Mouse (Mus musculus): Measurements from ENCODE around the gene Polk.

Gene Polk

DNA sequence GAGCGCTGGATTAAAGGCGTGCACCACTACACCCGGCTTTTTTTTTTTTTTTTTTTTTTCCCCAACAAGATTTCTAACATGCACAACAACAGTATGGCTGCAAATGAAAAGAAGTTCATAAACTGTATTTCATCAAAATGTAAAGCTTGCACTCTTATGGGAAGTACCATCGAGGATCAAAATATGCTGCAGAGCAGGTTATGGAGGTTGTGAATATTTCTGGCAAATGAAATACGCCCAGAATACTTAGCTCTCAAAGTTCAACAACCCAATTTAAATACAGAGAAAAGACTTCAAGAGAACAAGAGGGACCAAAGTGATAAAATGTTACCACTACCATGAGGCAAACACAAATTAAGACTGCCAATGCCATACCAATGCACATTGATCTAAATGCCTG lies 73.7 kb downstream of the Polk start:
- DNase-seq (ENCODE audit: low read depth, low spot score) = no peak

DNA sequence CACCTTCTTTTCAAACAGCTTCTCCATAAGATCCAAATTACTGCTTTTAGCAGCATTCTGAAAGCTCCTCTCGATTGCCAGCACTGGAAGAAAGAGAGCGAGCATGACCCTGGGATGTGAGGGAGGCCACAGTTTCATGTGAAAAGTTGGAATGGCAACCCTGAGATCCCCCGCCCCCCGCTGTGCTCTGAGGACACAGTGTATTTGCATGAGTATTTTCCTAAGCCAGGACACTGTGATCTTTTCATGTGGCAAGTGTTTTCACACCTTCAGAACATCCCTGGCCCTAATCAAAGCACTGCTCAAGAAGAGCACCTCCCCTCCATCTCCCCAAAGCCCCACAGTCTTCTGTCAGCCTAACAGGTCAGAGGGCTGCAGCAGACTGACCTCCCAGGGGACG lies 77.1 kb downstream of the Polk start:
- DNase-seq (ENCODE audit: low read depth, low spot score) = no peak

DNA sequence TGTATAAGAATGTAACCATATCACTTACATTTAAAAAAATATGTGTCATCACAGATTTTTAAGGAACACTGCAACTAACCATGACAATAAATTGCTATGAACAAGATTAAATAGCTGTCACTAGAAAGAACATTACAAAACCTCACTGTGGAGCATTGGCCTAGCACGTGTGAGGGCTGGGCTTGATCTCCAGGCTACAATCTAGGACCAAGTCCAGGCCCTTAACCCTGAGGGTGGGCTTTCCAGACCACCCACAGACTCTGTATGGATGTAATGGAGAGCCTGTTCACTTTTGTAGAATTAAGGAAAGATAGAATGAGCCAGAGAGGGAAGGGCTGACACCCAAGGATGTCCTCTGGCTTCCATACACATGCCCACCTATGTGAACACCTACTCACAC lies 79.7 kb downstream of the Polk start:
- DNase-seq (ENCODE audit: low read depth, low spot score) = no peak

DNA sequence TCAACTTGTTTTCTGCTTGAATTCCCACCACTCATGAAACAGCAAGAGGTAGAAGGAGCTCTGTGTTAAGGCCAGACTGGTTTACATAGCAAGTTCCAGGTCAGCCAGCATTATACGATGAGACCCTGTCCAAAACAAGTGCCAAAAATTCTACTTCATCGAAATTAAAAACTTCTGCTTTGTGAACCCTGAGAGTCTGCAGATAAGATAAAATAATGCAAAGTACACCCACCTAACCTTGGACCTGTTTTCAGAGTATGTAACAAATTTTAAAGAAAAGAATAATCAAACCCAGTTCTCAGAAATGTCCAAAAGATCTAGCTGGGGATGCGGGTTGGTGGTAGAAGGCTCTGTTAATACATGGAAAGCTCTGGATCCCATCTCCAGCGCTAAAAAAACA lies 83.8 kb downstream of the Polk start:
- no peak for DNase-seq (ENCODE audit: low read depth, low spot score)

DNA sequence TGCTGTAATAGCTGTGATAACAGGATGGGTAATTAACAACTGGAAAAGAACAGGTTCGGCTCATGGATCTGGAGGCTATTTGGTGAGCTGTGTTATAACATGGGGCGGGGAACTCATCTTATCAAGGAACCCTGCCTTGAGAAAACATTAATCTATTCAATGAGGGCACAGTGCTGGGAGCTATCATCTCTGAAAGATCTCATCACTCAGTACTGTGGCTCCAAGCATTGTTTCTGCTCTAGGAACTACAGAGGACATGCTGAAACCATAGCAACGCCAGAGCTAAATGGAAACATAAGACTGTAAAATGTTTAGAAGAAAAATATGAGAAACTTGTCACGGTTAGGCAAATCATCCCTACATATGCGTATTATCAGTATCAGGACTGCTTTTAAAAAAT lies 84.4 kb downstream of the Polk start:
- no peak for DNase-seq (ENCODE audit: low read depth, low spot score)

DNA sequence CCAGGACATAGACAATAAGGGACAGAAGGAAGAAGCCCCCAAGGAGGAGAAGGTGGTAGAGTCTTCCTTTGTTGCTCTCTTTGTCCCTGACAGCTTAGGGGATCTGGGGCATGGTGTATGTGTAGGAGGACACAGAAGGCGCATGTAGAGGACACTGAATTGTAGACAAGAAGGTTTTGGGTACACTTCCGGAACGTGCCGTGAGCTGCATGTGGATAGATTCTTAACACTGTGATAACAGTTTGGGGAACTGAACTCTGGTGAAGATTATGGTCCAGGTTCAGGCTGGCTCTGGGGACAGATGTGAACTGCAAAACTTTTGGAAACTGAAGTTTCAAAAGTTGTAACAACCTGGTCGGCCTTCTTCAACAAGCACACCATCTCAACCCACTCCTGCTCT lies 84.8 kb downstream of the Polk start:
- DNase-seq (ENCODE audit: low read depth, low spot score) = no peak

DNA sequence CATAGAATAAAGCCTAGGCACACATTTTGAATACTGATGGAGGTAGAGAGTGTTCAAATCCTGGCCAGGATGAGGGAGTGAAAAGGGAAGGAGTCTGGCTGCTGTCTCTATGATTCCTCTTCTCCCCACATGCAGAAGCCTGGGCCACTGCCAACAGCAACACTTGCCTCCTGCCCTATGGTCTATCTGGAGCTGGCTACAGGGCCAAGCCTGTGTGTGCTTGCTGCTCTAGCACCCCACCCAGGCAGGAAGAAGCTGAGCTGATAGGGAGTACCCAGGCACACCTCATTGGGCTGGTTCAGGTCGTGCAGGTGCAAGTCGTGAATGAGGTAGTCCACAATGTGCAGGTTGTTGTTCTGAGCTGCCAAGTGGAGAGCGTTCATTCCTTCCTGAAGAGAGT lies 88.1 kb downstream of the Polk start:
- DNase-seq (ENCODE audit: low read depth, low spot score) = no peak

DNA sequence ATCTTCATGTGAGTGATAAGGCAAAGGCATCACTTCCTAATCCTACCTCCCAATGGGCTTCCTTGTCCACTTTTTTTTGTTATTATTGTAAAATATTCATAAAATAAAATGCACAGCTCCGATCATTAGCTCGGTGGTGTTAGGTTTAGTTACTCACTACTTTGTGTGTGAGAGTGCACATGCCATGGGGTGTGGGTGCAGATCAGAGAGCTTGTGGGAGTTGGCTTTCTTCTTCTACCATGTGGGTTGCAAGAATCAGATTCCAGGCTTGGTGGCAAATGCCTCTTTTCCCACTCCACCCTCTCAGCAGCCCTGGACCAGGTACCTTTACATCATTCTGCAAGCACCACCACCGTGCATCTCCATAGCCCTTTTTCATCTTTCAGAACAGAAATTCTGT lies 89.8 kb downstream of the Polk start:
- DNase-seq (ENCODE audit: low read depth, low spot score) = no peak

DNA sequence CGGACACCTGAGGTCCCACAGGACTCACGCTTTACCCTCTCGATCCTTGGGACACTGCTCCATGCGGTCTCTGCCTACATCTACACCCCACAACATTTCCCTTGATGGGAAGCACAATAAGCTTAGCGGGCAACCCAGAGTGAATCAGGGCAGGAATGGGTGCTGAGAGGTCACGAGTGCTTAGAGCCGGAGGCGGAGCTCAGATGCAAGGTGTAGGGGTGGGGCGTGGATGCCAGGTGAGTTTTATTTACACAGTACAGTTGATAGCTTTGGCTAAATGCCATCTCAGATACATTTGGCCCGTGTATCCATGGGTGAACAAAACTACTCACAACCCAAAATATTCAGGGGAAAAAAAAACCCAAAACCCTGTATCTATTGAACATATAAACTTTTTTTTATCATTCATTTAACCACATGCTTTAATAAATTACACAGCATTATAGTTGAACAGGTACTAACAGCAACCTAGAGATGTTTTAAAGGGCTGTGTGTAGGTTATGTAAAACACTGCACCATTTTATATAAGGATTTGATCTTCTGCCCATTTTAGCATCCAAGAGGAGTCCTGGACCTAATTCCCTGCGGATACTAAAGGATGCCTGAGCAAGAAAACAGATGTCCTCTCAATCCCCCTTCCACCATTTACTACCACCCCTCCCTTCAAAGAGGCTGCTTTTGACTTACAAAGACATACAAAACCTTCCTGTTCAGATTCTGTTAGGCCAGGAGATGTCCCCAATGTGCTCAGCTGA lies 90.8 kb downstream of the Polk start:
- DNase-seq (ENCODE audit: low read depth, low spot score) = no peak

DNA sequence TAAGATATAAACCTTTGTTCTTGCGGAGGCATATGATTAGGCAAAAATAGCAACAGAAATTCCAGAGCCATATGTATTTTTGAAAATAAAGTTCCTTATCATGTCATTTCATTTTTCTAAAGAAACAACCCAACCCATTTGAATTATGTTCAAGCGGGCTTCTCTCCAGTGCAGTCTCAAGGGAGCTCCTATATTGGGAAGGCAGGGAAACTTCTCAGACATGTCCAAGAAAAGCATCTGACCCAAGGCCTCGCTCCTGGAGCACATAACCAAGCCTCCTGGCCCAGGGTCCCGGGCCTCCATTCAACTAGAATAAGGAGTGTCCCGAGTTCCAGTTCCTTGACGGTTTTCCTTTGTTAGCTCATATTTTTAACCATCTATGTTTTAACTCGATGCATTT lies 91.5 kb downstream of the Polk start:
- DNase-seq (ENCODE audit: low read depth, low spot score) = no peak

DNA sequence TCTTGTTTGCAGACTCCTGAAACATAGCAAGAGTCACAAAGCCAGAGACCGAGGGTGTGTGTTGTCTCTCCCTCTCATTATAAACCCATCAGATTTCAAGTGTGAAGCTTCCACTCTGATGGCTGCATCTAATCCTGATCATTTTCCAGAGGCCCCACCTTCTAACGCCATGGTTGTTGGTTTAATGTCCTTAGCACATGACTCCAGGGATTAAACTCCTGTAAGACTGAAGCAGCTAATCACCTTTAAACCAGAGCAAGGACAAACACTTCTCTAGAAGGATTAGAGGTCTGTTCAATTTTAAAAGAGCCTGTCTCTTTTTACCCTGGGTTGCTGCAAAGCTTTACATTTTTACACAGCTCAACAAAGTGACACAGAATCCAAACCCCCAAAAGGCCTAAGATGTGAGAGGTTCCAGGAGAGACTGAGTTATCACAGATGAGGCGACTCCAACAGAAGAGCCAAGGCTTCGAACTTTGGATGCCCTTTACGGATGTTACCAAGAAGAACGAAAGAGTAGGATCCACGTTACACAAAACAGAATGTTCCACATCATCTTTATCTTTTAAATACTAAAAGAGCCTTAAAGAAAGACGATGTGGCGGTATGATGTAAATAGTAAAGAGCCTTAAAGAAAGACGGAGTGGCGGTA lies 92.0 kb downstream of the Polk start:
- no peak for DNase-seq (ENCODE audit: low read depth, low spot score)

DNA sequence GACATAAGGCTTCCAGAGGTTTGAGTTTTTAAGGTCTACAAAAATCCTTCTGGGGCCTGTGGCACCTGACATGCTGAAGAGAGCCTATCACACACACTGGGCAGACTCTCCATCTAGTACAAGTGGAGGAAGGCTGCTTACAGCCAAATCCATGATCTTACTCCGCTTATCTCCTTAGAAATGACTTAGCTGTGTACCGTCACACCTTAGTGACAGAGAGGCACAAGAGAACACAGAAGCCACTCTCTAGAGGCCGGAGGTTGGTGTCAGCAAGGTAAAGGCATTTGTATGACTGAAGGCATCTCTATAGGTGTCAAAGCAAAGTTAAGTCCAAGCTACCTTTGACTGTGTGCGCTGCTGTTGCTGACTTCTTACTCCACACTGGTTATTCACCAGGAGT lies 101.9 kb downstream of the Polk start:
- DNase-seq (ENCODE audit: low read depth, low spot score) = no peak

DNA sequence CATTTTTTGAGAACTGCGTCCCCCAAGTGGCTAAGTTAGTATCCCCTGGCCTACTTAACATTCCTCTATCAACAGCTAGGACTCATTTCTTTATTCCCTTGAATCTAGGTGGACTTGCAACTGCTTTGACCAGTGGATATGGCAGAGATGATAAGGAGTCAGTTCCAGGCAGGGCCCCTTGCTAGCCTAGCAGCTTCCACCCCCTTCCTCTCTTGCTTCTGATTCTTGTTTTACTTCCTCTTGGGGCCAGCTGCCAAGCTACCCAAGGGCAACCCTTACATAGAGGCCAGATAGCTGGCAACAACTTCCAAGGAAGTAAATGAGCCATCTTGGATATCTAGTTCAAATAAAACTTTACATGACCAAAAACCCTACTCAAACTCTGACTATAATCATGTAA lies 105.5 kb downstream of the Polk start:
- peak; percentile 66 for DNase-seq (ENCODE audit: low read depth, low spot score)

DNA sequence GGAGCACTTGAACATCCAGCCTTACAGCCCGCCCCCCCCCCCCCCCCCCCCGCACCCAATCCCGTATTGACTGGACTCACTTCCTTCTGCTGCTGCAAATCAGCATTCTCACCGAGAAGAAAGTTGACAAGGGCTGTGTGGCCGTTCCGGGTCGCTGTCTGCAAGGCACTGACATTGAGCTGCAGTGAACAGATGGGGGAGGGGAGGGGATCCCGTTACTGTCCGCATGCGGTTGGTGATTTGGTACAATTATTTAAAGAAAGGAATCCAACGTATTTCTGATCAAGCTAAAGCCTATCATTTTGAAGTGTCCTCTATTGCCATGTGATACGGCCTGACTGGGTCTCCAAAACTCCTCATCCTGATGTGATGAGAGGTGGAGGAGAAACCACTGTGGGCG lies 106.6 kb downstream of the Polk start:
- peak; percentile 11 for DNase-seq (ENCODE audit: low read depth, low spot score)

DNA sequence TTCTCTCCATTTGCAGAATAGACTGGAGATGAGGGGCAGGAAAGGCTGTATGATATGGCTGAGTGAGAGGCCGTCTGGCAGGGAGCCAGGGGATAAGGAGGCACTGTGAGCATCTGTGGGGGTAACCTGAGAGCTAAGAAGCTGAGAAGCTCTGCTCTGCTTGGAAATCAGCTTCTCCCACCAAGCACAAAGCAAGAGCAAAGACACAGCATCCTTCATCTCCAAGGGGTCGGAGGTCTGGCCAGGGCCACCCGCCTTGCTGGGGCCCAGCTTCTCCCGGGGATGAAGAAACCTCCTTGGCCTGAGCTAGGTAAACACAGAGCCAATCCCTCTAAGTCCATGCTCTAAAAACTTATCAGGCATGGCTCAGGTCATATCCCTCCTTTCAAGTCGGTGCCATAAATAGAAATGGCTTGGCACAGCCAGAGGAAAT lies 107.5 kb downstream of the Polk start:
- DNase-seq (ENCODE audit: low read depth, low spot score) = no peak

DNA sequence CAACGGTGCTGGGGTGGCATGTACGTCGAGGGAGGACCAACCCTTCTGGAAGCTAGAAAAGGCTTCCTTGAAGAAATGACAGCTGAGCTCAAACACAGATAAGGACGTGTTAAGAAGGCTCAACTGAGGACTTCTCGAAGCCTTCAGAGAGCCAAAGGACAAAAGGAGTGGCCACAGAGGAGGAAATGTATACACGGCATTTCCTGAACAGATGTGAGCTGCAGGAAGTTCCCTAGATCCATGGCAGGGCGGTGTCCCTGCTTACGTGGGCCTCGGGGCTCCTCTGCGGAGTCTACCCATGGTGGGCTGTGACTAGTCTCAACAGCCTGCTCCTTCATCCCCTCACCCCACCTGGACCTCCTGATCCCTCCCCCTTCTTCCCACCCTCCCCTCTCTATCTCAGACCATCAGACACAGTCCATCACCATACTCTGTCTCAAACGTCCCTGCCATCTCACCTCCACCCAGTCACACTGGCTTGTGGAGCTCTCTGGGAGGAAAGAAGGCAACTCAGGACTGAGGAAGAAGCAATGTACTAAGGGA lies 108.7 kb downstream of the Polk start:
- DNase-seq (ENCODE audit: low read depth, low spot score) = no peak

DNA sequence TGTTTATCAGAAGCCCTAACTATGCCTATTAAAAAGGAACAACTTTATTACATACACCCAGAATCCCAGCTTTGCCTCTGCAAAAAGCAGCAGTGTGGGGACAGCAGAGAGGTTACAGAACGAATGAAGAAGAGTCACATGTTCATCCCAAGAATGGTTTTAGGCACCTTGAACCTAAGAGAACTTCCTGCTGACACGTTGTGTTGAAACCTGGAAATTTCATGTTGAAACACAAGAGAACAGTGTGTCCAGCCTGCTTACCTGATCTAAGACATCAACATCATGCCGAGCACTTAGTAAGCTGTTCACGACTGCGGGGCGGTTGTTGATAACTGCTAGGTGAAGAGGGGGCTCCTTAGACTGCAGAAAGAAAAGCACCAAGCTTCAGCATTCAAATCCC lies 109.3 kb downstream of the Polk start:
- DNase-seq (ENCODE audit: low read depth, low spot score) = no peak

DNA sequence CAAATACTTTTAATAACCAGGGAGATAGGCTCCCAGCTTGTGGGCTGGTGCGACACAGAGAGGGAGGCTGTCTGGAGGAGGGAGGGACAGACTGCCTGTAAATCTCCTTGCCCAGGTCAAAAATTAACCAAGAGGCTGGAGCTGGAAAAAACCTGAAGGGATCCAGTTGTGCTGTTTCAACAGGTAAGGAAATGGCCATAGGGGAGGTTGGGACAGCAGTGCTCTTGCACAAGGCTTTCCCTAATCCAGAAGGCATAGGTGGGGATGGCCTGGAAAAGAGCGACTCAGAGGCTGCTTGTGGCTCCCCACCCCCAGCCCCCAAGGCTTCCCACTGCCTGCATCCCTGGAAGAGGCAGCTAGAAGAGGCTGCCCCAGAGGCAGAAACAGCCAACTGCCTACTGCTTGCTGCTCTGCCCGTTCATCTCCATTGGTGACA lies 110.0 kb downstream of the Polk start:
- DNase-seq (ENCODE audit: low read depth, low spot score) = no peak

DNA sequence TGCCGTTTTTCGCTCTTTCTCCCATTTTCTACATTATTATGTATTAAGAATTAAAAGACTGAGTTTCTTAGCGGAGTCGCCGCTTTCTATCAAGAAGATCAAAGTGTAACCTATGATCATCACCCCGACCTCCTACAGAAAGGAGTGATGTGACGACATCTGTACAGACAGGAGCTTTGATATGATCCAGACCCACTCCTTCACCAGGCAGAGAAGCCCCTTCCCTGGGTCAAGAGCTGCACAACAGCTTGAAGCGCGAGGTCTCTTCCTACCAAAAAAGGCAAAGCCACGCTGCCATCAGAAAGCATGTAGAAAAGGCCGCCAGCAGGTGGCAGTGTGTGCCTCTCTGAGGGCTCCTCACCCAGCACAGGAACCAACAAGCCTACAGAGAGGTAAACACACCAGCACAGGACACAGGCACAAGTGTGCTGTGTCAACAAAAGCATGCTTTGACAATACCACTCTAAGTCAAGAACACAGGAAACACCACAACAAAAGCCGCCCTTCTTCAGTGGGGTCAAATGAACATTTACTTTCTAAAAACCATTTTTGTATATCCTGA lies 110.7 kb downstream of the Polk start:
- DNase-seq (ENCODE audit: low read depth, low spot score) = peak; percentile 86
